Mouse (Mus musculus) CH12.LX (cell line): ENCODE measurements around the gene Hoxd11. TPM values are rescaled to one million over a fixed set of nuclear protein-coding genes. Genes with fewer than 3 reads are reported as not detected.

ENCODE experiments used
- DNase-seq: peaks from one replicate; pipeline ENCODE4 v3.0.0-alpha.2; 2013; ENCODE audit errors: extremely low read depth
- H3K27ac ChIP-seq: 2 replicates; pipeline ENCODE4 v1.5.1; 2012; ENCODE audit warnings: low read depth, mild to moderate bottlenecking, control low read depth, moderate library complexity; ENCODE audit not compliant: insufficient read depth
- H3K27me3 ChIP-seq: replicated peaks from 2 replicates; pipeline ENCODE3; 2012; ENCODE audit warnings: inconsistent platforms
- H3K36me3 ChIP-seq, 2 experiments: replicated peaks in 1 of 2; 2 replicates each; pipeline versions ENCODE3 to v1.6.1; 2012; ENCODE audit warnings: inconsistent platforms in 1 of 2, low read length in 1 of 2, mild to moderate bottlenecking in 1 of 2, mixed read lengths in 1 of 2, moderate library complexity in 1 of 2; ENCODE audit not compliant: control insufficient read depth in 1 of 2, insufficient read depth in 1 of 2
- H3K4me1 ChIP-seq, 2 experiments: 2 replicates each; pipeline ENCODE4 v1.6.1; 2012; ENCODE audit warnings: inconsistent platforms in 1 of 2, moderate library complexity in 1 of 2; ENCODE audit not compliant: insufficient read depth in 2 of 2, control insufficient read depth in 1 of 2
- H3K4me2 ChIP-seq: 2 replicates; pipeline ENCODE4 v1.6.1; 2012; ENCODE audit warnings: low read depth, mild to moderate bottlenecking, control low read depth; ENCODE audit not compliant: poor library complexity, insufficient read depth, severe bottlenecking
- H3K4me3 ChIP-seq, 3 experiments: fragments of 150-350 bp in 1 of 3; sonication (generic) in 1 of 3; replicated peaks in 1 of 3; 2 replicates each; pipeline versions ENCODE3 to v1.5.1; 2011 to 2012; ENCODE audit warnings: low read depth in 2 of 3, low read length in 2 of 3, mild to moderate bottlenecking in 2 of 3, moderate library complexity in 2 of 3, control low read depth in 1 of 3, improper control_type of control experiment in 1 of 3, inconsistent platforms in 1 of 3, mixed read lengths in 1 of 3; ENCODE audit not compliant: poor library complexity in 1 of 3
- H3K79me2 ChIP-seq: replicated peaks from 2 replicates; pipeline ENCODE4 v1.6.1; 2012; ENCODE audit warnings: mild to moderate bottlenecking, moderate library complexity; ENCODE audit not compliant: control insufficient read depth, poor library complexity, insufficient read depth, severe bottlenecking; ENCODE audit errors: extremely low read depth
- H3K9ac ChIP-seq: 2 replicates; pipeline ENCODE4 v1.6.1; 2012; ENCODE audit warnings: low read depth, mild to moderate bottlenecking, control low read depth, moderate library complexity; ENCODE audit not compliant: insufficient read depth
- H3K9me3 ChIP-seq: replicated peaks from 2 replicates; pipeline ENCODE3; 2012; ENCODE audit warnings: low read length, inconsistent platforms, mixed read lengths
- BHLHE40 ChIP-seq: IDR thresholded peaks from 2 replicates; pipeline ENCODE4 v1.6.1; 2011; ENCODE audit warnings: mild to moderate bottlenecking, low read depth, low read length, improper control_type of control experiment
- CHD1 ChIP-seq: IDR thresholded peaks from 2 replicates; pipeline ENCODE4 v1.6.1; 2012; ENCODE audit warnings: low read depth, low read length, improper control_type of control experiment, inconsistent platforms
- CHD2 ChIP-seq: IDR thresholded peaks from 2 replicates; pipeline ENCODE4 v1.6.1; 2011; ENCODE audit warnings: low read length, improper control_type of control experiment
- CTCF ChIP-seq, 2 experiments: IDR thresholded peaks in 1 of 2; conservative IDR thresholded peaks in 1 of 2; 2 replicates each; pipeline ENCODE4 v1.5.1; 2011 to 2012; ENCODE audit warnings: low read depth in 2 of 2, low read length in 2 of 2, improper control_type of control experiment in 1 of 2, inconsistent platforms in 1 of 2, mild to moderate bottlenecking in 1 of 2, moderate library complexity in 1 of 2
- EP300 ChIP-seq: IDR thresholded peaks from 2 replicates; pipeline ENCODE4 v1.6.1; 2011; ENCODE audit warnings: low read length, improper control_type of control experiment
- JUND ChIP-seq: conservative IDR thresholded peaks from 2 replicates; pipeline ENCODE4 v1.6.1; 2011; ENCODE audit warnings: low read depth, low read length, improper control_type of control experiment
- KAT2A ChIP-seq: IDR thresholded peaks from 2 replicates; pipeline ENCODE4 v1.6.1; 2012; ENCODE audit warnings: low read length, improper control_type of control experiment, inconsistent platforms; ENCODE audit not compliant: insufficient replicate concordance
- MAX ChIP-seq: IDR thresholded peaks from 2 replicates; pipeline ENCODE4 v1.6.1; 2011; ENCODE audit warnings: low read length, improper control_type of control experiment
- MAZ ChIP-seq: IDR thresholded peaks from 2 replicates; pipeline ENCODE4 v1.6.1; 2012; ENCODE audit warnings: low read depth, mild to moderate bottlenecking, inconsistent platforms, low read length, improper control_type of control experiment, moderate library complexity
- MXI1 ChIP-seq: IDR thresholded peaks from 2 replicates; pipeline ENCODE4 v1.6.1; 2011; ENCODE audit warnings: mild to moderate bottlenecking, low read depth, low read length, improper control_type of control experiment
- MYC ChIP-seq: IDR thresholded peaks from 2 replicates; pipeline ENCODE4 v1.6.1; 2011; ENCODE audit warnings: low read depth, mild to moderate bottlenecking, improper control_type of control experiment, low read length
- NRF1 ChIP-seq: IDR thresholded peaks from 2 replicates; pipeline ENCODE4 v1.6.1; 2014; ENCODE audit warnings: low read depth, mild to moderate bottlenecking, inconsistent platforms, low read length, improper control_type of control experiment, moderate library complexity
- POLR2A ChIP-seq: IDR thresholded peaks from 2 replicates; pipeline ENCODE4 v1.6.1; 2011; ENCODE audit warnings: low read depth, mild to moderate bottlenecking, improper control_type of control experiment, low read length
- POLR2AphosphoS2 ChIP-seq: IDR thresholded peaks from 2 replicates; pipeline ENCODE4 v1.6.1; 2011; ENCODE audit warnings: low read depth, low read length, improper control_type of control experiment
- RCOR1 ChIP-seq: conservative IDR thresholded peaks from 2 replicates; pipeline ENCODE4 v1.6.1; 2012; ENCODE audit warnings: low read depth, mild to moderate bottlenecking, inconsistent platforms, low read length, improper control_type of control experiment
- SIN3A ChIP-seq: IDR thresholded peaks from 2 replicates; pipeline ENCODE4 v1.6.1; 2012; ENCODE audit warnings: low read length, improper control_type of control experiment, inconsistent platforms
- TCF12 ChIP-seq: IDR thresholded peaks from 2 replicates; pipeline ENCODE4 v1.6.1; 2014; ENCODE audit warnings: low read depth, mild to moderate bottlenecking, inconsistent platforms, low read length, improper control_type of control experiment
- USF1 ChIP-seq: IDR thresholded peaks from 2 replicates; pipeline ENCODE4 v1.6.1; 2014; ENCODE audit warnings: low read depth, mild to moderate bottlenecking, inconsistent platforms, low read length, improper control_type of control experiment
- USF2 ChIP-seq: conservative IDR thresholded peaks from 2 replicates; pipeline ENCODE4 v1.6.1; 2011; ENCODE audit warnings: low read depth, low read length, improper control_type of control experiment
- ZC3H11A ChIP-seq: IDR thresholded peaks from 2 replicates; pipeline ENCODE4 v1.6.1; 2012; ENCODE audit warnings: low read depth, mild to moderate bottlenecking, inconsistent platforms, low read length, improper control_type of control experiment
- ZKSCAN1 ChIP-seq: IDR thresholded peaks from 2 replicates; pipeline ENCODE4 v1.6.1; 2012; ENCODE audit warnings: low read depth, inconsistent platforms, low read length, improper control_type of control experiment, borderline replicate concordance
- dilution Hi-C: fragments of 300-500 bp; cut with MboI; formaldehyde crosslinking; loops from 2 replicates; pipeline ENCODE4 v1.14.3; 2020; ENCODE audit warnings: low sequenced_read_pairs; ENCODE audit not compliant: extremely low pct_unique_long_range_greater_than_20kb, extremely low pct_ligation_motif_present
- in situ Hi-C: fragments of 300-500 bp; cut with MboI; formaldehyde crosslinking; loops from 3 replicates; pipeline ENCODE4 v1.14.3; 2019; ENCODE audit warnings: low sequenced_read_pairs, low pct_ligation_motif_present, low pct_unique_long_range_greater_than_20kb, mixed read lengths
- polyA plus RNA-seq: library from polyadenylated mRNA; unstranded; fragments of >175 nt; gene quantifications from 2 replicates; pipeline ENCODE4 v1.2.1, GENCODE M21; 2012; ENCODE audit warnings: low read depth; ENCODE audit not compliant: insufficient read length
- total RNA-seq, 2 experiments: library from RNA; depleted of rRNA; stranded (reverse); fragments of 300-350 nt in 1 of 2; fragments of >200 nt in 1 of 2; gene quantifications; 2 replicates each; pipeline ENCODE4 v1.2.3; 2012 to 2014

The Hoxd11 gene
- total and polyA plus RNA-seq, 3 experiments = not detected

- no peaks in the 10 kb centered on the region for H3K36me3 ChIP-seq
- no peak overlapping the region for H3K9ac ChIP-seq
- peaks cover 16% of the 10 kb centered on the region for H3K9me3 ChIP-seq
- TF ChIP-seq POLR2A (no peak), USF2 (no peak), CHD1 (no peak), JUND (no peak), MAX (no peak), BHLHE40 (no peak), ZC3H11A (no peak), NRF1 (no peak), RCOR1 (no peak), CTCF (conservative IDR thresholded peaks at IDR 0.05 in 1 of 2, IDR thresholded peaks at IDR 0.05 in 1 of 2; ENCODE audit: low read depth in 2 of 2, low read length in 2 of 2) (no peak), POLR2AphosphoS2 (no peak), USF1 (no peak)
- H3K27me3 ChIP-seq = no peaks in the 10 kb centered on the region
- H3K4me1 ChIP-seq = 0 out of 4 replicates have a peak, but pooled peaks cover 0 to 5% of the 10 kb centered on the region in 2 experiments
- no peak overlapping the region for H3K27ac ChIP-seq
- in situ Hi-C loops (loop anchor here (25.0 kb wide), 1 partner anchor 635 kb away; no protein-coding TSS in a partner anchor), dilution Hi-C loops (no loop called here)
- H3K4me2 ChIP-seq = no peak overlapping the region
- H3K79me2 ChIP-seq = no peaks in the 10 kb centered on the region
- no peak for DNase-seq
- no peak overlapping the region for H3K4me3 ChIP-seq
These were observed 2.3 kb upstream of the Hoxd11 start for GRCm38 (mm10) chr2:74677106-74677505.

GRCm38 (mm10) chr2:74679596-74679971, 227 bp downstream of the Hoxd11 start:
- TF ChIP-seq MAZ (no peak), EP300 (no peak), JUND (no peak), MYC (no peak), KAT2A (no peak), MAX (no peak), USF2 (no peak), CTCF (conservative IDR thresholded peaks at IDR 0.05 in 1 of 2, IDR thresholded peaks at IDR 0.05 in 1 of 2; ENCODE audit: low read depth in 2 of 2, low read length in 2 of 2) (no peak), MXI1 (no peak), CHD2 (no peak), ZKSCAN1 (no peak), TCF12 (no peak), SIN3A (no peak), NRF1 (no peak), RCOR1 (no peak)
- peaks cover 27% of the 10 kb centered on the region for H3K9me3 ChIP-seq
- in situ Hi-C loops (loop anchor here (25.0 kb wide), 1 partner anchor 633 kb away; no protein-coding TSS in a partner anchor), dilution Hi-C loops (no loop called here)
- no peak for DNase-seq
- no peak overlapping the region for H3K4me3 ChIP-seq
- H3K36me3 ChIP-seq = no peaks in the 10 kb centered on the region
- no peak overlapping the region for H3K4me2 ChIP-seq
- H3K79me2 ChIP-seq = no peaks in the 10 kb centered on the region
- no peaks in the 10 kb centered on the region for H3K27me3 ChIP-seq
- no peaks in the 10 kb centered on the region for H3K4me1 ChIP-seq
- no peak overlapping the region for H3K9ac ChIP-seq
- no peak overlapping the region for H3K27ac ChIP-seq
